Mouse (Mus musculus) small intestine, adult 2 months (tissue): Measurements from ENCODE around the gene Nmnat1. TPM values are rescaled to one million over a fixed set of nuclear protein-coding genes. Genes with fewer than 3 reads are reported as not detected.
"Not testable (repeated sequence)": the region's sequence is repeated elsewhere in the genome, so short reads cannot be mapped to it uniquely, and the experiment has no call there.

Experiments
- H3K27ac ChIP-seq: fragments of 200-500 bp; 2 replicates; pipeline ENCODE4 v1.5.1; 2012; ENCODE audit warnings: low read depth, low read length, control low read depth, inconsistent platforms; ENCODE audit not compliant: insufficient read depth
- H3K27me3 ChIP-seq: fragments of 200-500 bp; 2 replicates; pipeline ENCODE4 v1.6.1; 2012; ENCODE audit warnings: mild to moderate bottlenecking, moderate library complexity, low read length, inconsistent platforms; ENCODE audit not compliant: control insufficient read depth, insufficient read depth
- H3K36me3 ChIP-seq: fragments of 200-500 bp; 2 replicates; pipeline ENCODE4 v1.6.1; 2012; ENCODE audit warnings: mild to moderate bottlenecking, low read length, control low read depth, inconsistent platforms; ENCODE audit not compliant: control insufficient read depth, insufficient read depth
- H3K4me1 ChIP-seq: fragments of 200-500 bp; 2 replicates; pipeline ENCODE4 v1.6.1; 2012; ENCODE audit warnings: low read length, inconsistent platforms, mixed read lengths; ENCODE audit not compliant: control insufficient read depth, insufficient read depth, insufficient read length
- H3K4me3 ChIP-seq: fragments of 200-500 bp; 2 replicates; pipeline ENCODE4 v1.5.1; 2012; ENCODE audit warnings: low read depth, mild to moderate bottlenecking, control low read depth, inconsistent platforms, low read length, moderate library complexity
- CTCF ChIP-seq: fragments of 200-500 bp; IDR thresholded peaks from 2 replicates; pipeline ENCODE4 v1.5.1; 2012; ENCODE audit warnings: low read depth, mild to moderate bottlenecking, control low read depth, inconsistent platforms, low read length, moderate library complexity, mixed read lengths; ENCODE audit not compliant: insufficient replicate concordance, insufficient read length; ENCODE audit errors: extremely low read depth
- POLR2A ChIP-seq: fragments of 200-500 bp; IDR thresholded peaks from 2 replicates; pipeline ENCODE4 v1.6.1; 2012; ENCODE audit warnings: low read depth, mild to moderate bottlenecking, control low read depth, inconsistent platforms, low read length, moderate library complexity
- WGBS: fragments of 180-500 bp; shearing (Covaris S2); methylation state at CpG from one replicate; pipeline ENCODE4 v1.1.7; 2018; 5-methylcytosine and 5-hydroxymethylcytosine counted together
- polyA plus RNA-seq: library from polyadenylated mRNA; depleted of rRNA; stranded (reverse); fragments of >200 nt; gene quantifications from 2 replicates; pipeline ENCODE4 v1.2.3, GENCODE M21; 2012

Gene Nmnat1
- polyA plus RNA-seq, 1 experiment: 9.8 TPM

DNA sequence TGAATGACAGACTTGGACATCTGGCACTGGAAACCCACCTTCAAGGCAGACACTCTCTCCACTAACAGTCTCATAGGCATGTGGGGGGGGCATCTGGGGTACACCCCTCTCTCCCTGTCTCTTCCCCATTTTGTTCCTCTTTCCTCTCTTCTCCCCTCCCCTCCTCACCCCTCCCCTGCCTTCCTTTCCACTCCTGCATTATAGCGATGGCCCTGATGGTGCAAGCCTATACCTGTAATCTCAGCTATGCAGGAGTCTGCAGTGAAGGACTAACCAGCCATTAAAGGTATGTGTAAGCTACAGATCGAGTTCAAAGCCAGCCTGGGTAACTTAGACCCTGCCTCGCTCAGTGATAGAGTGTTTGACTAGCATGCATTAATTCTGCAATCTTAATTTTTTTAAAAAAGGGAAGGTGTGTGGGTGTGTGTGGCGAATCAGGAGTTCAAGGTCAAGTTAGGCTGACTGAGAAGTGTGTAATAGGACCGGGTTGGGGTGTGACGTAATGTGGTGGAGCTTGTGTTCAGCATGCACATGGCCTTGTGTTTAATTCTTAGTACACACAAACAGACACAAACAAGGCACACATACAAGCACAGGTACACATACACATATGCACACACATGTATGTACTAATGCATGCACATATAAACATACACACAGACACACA lies 22.6 kb downstream of the Nmnat1 start:
- 59% methylated on average over 6 of the region's 6 CpGs for WGBS
- H3K27ac ChIP-seq: no peak overlapping the region
- TF ChIP-seq CTCF (no peak), POLR2A (no peak)
- H3K27me3 ChIP-seq: no peaks in the 10 kb centered on the region
- peaks cover 11% of the 10 kb centered on the region for H3K4me1 ChIP-seq
- no peak overlapping the region for H3K4me3 ChIP-seq
- H3K36me3 ChIP-seq: no peaks in the 10 kb centered on the region

DNA sequence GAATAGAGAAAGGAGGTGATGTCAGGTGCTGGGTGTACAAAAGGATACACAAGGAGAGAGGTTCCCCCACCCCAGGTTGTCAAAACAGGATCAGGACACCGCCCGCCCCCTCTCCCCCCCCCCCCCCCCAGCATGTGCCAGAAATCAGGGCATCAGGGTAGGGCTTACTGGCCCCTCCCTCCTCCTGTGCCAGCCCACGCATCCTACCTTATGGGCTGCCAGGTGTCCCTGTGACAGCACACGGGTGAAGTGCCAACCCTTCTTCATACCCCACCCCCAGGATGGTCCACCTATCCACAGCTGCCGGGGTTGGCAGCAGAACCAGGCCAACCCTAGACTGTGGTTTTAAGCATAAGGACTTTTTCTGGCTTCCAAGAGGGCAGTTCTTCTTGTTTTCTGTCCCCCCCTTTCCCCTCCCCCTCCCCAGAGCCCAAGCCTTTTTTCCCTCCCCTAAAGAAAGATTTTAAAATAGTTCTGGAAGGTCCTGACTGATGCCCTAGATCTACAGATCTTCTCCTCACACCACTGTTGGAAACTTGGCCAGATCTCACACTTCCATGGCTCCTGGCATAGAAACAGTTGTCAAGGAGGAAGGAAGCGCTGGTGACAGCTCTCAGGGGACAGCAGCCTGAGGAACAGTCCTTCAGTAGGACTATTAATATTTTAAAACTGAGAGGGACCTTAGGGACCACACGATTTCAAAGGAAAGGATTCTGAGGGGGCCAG lies 23.3 kb downstream of the Nmnat1 start:
- TF ChIP-seq CTCF: no peak
- TF ChIP-seq POLR2A: no peak
- no peaks in the 10 kb centered on the region for H3K36me3 ChIP-seq
- H3K4me3 ChIP-seq: no peak overlapping the region
- H3K27ac ChIP-seq: no peak overlapping the region
- WGBS: 41% methylated on average over 7 of the region's 7 CpGs
- H3K27me3 ChIP-seq: no peaks in the 10 kb centered on the region
- H3K4me1 ChIP-seq: peaks cover 11% of the 10 kb centered on the region

DNA sequence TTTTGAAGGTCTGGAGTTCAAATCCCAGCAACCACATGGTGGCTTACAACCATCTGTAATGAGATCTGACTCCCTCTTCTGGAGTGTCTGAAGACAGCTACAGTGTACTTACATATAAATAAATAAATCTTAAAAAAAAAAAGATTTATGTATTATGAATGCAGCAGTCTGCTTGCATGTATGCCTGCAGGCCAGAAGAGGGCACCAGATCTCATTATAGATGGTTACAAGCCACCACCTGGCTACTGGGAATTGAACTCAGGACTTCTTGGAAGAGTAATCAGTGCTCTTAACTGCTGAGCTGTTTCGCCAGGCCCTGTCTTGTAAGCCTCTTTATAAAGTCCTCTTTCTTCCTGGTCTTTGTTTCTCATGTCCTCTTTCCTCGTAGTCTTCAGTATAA lies 24.5 kb downstream of the Nmnat1 start:
- 100% methylated on average over 2 of the region's 2 CpGs for WGBS
- H3K27me3 ChIP-seq, H3K36me3 ChIP-seq, H3K4me1 ChIP-seq, H3K27ac ChIP-seq, H3K4me3 ChIP-seq: not testable (repeated sequence)

DNA sequence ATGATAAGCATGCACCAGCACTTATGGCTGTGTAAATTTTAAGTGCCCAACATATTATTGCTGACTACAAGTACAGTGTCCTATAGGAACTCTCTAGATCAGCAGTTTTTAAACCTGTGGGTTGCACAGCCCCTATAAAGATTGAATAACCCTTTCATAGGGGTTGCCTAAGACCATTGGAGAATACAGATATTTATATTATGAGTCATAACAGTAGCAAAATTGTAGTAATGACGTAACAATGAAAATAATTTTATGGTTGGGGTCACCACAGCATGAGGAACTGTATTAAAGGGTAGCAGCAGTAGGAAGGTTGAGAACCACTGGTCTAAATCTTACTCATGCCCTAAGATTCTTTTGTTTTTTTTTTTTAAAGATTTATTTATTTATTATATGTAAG lies 25.6 kb downstream of the Nmnat1 start:
- Histone ChIP-seq H3K27me3 (no peaks in the 10 kb centered on the region), H3K4me1 (peaks cover 11% of the 10 kb centered on the region), H3K36me3 (no peaks in the 10 kb centered on the region), H3K27ac (no peak overlapping the region), H3K4me3 (no peak overlapping the region)
- TF ChIP-seq CTCF (no peak), POLR2A (no peak)
- 60% methylated on average over 1 of the region's 1 CpGs for WGBS

DNA sequence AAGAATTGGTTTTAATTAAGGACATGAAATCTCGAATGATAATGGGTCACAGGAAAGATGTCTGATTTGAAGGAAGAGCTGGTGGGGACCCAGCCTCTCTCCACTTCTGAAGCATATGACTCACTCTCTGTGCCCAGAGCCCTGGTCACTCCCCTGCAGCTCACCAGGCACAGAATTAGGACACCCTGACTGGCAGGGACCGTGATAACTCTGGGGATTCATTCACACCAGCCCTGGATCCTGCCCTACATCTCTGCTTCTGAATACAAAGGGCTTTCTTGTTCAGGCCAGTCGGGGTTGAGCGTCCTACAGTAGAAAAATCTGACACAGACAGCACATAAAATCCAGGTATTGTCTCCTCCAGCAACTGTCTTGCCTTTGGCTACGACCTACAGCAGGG lies 26.5 kb downstream of the Nmnat1 start:
- 62% methylated on average over 5 of the region's 5 CpGs for WGBS
- no peak for TF ChIP-seq CTCF
- no peak for TF ChIP-seq POLR2A
- Histone ChIP-seq H3K27ac (no peak overlapping the region), H3K4me1 (peaks cover 14% of the 10 kb centered on the region), H3K4me3 (no peak overlapping the region), H3K36me3 (no peaks in the 10 kb centered on the region), H3K27me3 (no peaks in the 10 kb centered on the region)

DNA sequence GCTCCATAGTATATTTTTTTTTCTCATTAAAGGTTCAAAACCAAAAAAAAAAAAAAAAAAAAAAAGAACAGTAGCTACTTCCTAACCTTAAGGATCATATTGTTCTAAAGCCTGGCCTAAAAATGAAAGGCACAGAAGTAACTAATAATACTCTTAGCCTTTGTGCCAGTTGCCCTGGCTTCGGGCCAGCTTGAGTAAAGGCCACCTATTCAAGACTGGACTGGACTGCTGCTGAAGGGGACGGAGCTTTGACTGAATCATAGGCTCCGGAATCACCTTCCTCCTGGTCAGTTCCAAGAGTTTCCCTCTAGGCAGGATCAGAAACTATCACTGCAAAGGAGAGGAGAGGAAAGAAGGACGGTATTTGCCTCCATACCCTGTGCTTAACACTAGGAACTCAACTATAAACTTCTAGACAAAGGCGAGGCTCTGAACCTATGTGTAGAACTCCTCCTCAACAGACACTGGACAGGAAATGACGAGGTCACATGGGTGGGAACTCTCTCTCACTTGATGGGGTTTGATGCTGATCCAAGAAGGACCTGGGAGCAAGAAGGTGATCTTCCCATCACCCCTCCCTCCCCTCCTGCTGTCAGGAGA lies 27.1 kb downstream of the Nmnat1 start:
- Histone ChIP-seq H3K4me1 (peaks cover 13% of the 10 kb centered on the region), H3K36me3 (no peaks in the 10 kb centered on the region), H3K4me3 (no peak overlapping the region), H3K27me3 (no peaks in the 10 kb centered on the region), H3K27ac (no peak overlapping the region)
- 51% methylated on average over 6 of the region's 6 CpGs for WGBS
- TF ChIP-seq CTCF (no peak), POLR2A (no peak)

DNA sequence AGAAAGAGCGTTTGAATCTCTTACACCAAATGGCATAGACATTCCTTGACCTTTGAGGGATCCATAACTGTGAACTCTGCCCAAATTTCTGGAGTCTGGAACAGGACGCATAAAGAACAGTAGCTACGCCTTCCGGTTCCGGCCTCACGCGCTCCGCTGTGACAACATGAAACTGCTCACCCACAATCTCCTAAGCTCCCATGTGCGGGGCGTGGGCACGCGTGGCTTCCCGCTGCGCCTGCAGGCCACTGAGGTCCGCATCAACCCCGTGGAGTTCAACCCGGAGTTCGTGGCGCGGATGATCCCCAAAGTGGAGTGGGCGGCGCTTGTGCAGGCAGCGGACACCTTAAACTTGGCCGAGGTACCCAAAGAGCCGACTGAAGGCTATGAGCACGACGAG lies 27.8 kb downstream of the Nmnat1 start:
- not testable (repeated sequence) for H3K36me3 ChIP-seq, H3K27ac ChIP-seq, H3K4me3 ChIP-seq, H3K27me3 ChIP-seq
- H3K4me1 ChIP-seq: peaks cover 13% of the 10 kb centered on the region
- WGBS: 88% methylated on average over 27 of the region's 27 CpGs
